Mouse (Mus musculus) granulocyte monocyte progenitor cell, adult 5-6 weeks (primary cell): ENCODE results near the gene Suv39h1. TPM values are rescaled to one million over a fixed set of nuclear protein-coding genes. Genes with fewer than 3 reads are reported as not detected.

Source experiments
- ATAC-seq: replicated peaks from 2 replicates; pipeline ENCODE4 v1.8.0; 2016; ENCODE audit warnings: mild to moderate bottlenecking, moderate TSS enrichment, inconsistent platforms; ENCODE audit not compliant: poor library complexity, severe bottlenecking
- total RNA-seq, 2 experiments: library from RNA; stranded (forward) in 1 of 2; stranded (reverse) in 1 of 2; fragments of 200-712, 200-1000 nt in 1 of 2; fragments of >200 nt in 1 of 2; fragmentation: Nextera tagmentation in 1 of 2; gene quantifications; 2 replicates each; pipeline ENCODE4 v1.2.3; 2014 to 2017

Gene Suv39h1
- 80.1 and 105 TPM in 2 replicates for total RNA-seq (2014; fragmentation: Nextera tagmentation)
- 79.8 and 82.4 TPM in 2 replicates for total RNA-seq (2017)

GRCm38 (mm10) chrX:8074430-8075014 is at the start of gene Suv39h1:
Suv39h1 (minus strand) TSS chrX:8074760.
- peak; percentile 95 for ATAC-seq

GRCm38 (mm10) chrX:8123821-8124470 is 49.4 kb upstream of the Suv39h1 start:
- no peak for ATAC-seq

GRCm38 (mm10) chrX:8117264-8117663 is 42.7 kb upstream of the Suv39h1 start:
- ATAC-seq = no peak

- no peak; the same call in 1 of the 2 replicates for ATAC-seq
Observed at GRCm38 (mm10) chrX:8115275-8115674, 40.7 kb upstream of the Suv39h1 start.

- ATAC-seq = no peak
Observed at GRCm38 (mm10) chrX:8105019-8105418, 30.5 kb upstream of the Suv39h1 start.

GRCm38 (mm10) chrX:8102213-8102668 is 27.7 kb upstream of the Suv39h1 start:
- no peak for ATAC-seq

GRCm38 (mm10) chrX:8101017-8101416 is 26.5 kb upstream of the Suv39h1 start:
- no peak for ATAC-seq

- no peak for ATAC-seq
Observed at GRCm38 (mm10) chrX:8099435-8099834, 24.9 kb upstream of the Suv39h1 start.

- ATAC-seq = peak; percentile 95
Observed at GRCm38 (mm10) chrX:8096787-8097242, 22.3 kb upstream of the Suv39h1 start.

- ATAC-seq = peak; percentile 94
Observed at GRCm38 (mm10) chrX:8096068-8096786, 21.7 kb upstream of the Suv39h1 start.

- no peak for ATAC-seq
Observed at GRCm38 (mm10) chrX:8095546-8095945, 21.0 kb upstream of the Suv39h1 start.

- peak; percentile 64; the same call in 1 of the 2 replicates for ATAC-seq
Observed at GRCm38 (mm10) chrX:8090954-8091347, 16.4 kb upstream of the Suv39h1 start.

- ATAC-seq = peak; percentile 99
Observed at GRCm38 (mm10) chrX:8090346-8090953, 15.9 kb upstream of the Suv39h1 start, which contains the start of gene Was. Was (minus strand) TSS chrX:8090498.

- ATAC-seq = no peak; the same call in 1 of the 2 replicates
Observed at GRCm38 (mm10) chrX:8089746-8090145, 15.2 kb upstream of the Suv39h1 start.

- ATAC-seq = no peak
Observed at GRCm38 (mm10) chrX:8085611-8086010, 11.1 kb upstream of the Suv39h1 start.

- no peak for ATAC-seq
Observed at GRCm38 (mm10) chrX:8084771-8085259, 10.3 kb upstream of the Suv39h1 start.

- no peak for ATAC-seq
Observed at GRCm38 (mm10) chrX:8075104-8075503, 544 bp upstream of the Suv39h1 start.

GRCm38 (mm10) chrX:8073881-8074429 is 605 bp downstream of the Suv39h1 start:
- ATAC-seq = peak; percentile 29

- ATAC-seq = no peak
Observed at GRCm38 (mm10) chrX:8069166-8069565, 5.4 kb downstream of the Suv39h1 start.
